Mouse (Mus musculus) cerebellum, adult 2 months (tissue): ENCODE measurements around the gene Krtap6-1.

ENCODE experiments used
- CTCF ChIP-seq: fragments of 200-500 bp; IDR thresholded peaks from 2 replicates; pipeline ENCODE4 v1.5.1; 2011; ENCODE audit warnings: low read depth, mild to moderate bottlenecking, control low read depth, low read length, moderate library complexity, borderline replicate concordance; ENCODE audit not compliant: insufficient read depth
- POLR2A ChIP-seq: fragments of 200-500 bp; IDR thresholded peaks from 2 replicates; pipeline ENCODE4 v1.6.1; 2011; ENCODE audit warnings: low read length, control low read depth, borderline replicate concordance; ENCODE audit not compliant: insufficient read depth

GRCm38 (mm10) chr16:89047783-89048182 lies 16.3 kb downstream of the Krtap6-1 start, which contains the start of gene Krtap6-5:
- TF ChIP-seq CTCF (no peak), POLR2A (no peak)
